ENCODE assay signal across 9 mouse cellular contexts in the genomic region with DNA sequence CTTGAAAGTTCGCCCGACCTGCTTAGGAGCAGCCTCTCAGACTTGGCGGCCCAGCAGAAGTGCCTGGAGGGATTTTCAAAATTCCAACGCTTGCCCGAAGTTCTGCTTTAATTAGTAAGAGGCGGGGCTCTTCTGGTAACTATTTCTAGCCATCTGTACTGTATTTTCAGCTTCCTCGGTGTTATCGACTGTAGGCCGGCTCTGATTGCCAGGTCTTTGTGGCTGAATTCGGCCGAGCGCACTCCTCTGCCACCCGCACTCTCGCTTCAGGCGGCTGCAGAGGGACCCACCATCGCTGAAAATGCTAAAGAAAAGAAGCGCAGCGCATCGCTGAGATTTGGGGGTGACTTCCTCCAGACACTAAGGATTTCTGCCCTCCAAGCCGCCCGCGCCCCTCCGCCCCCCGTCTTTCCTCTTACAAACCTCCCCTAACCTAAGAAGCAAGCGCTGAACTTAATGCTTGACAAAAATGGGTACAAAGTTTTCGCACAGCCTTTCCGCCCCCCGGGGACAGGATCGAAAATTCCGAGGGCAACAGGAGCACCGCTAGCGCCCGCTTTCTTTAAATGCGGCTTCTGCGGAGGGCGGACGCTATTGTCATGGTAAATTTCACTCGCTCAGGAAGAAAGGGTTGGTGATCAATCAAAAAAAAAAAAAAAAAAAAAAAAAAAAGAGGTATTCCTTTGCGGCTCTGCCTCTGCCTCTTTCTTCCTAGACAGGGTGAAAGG. TPM values are rescaled to one million over a fixed set of nuclear protein-coding genes. Genes with fewer than 3 reads are reported as not detected.
DNase-seq lines count a peak whose midpoint lies in the region; ATAC-seq lines count a peak whose summit lies in the region.
"Had no signal": no experiment of that assay in that cellular context is flagged by ENCODE, and none has a peak within 500 bp of the region (broad histone marks: within the 10 kb centered on the region; RNA-seq: fewer than 3 reads in every experiment).

No protein-coding gene starts in this region.

- no peak overlapping the region for H3K27ac ChIP-seq in brown adipose tissue, adult 24 weeks (replicated peaks; ENCODE audit: low read depth, low read length)
- peak overlapping the region; percentile 81 for H3K27ac ChIP-seq in heart, embryonic 12.5 days (ENCODE audit: poor library complexity, severe bottlenecking)
- no peak overlapping the region for H3K27ac ChIP-seq in kidney, embryonic 15.5 days

- H3K4me1 ChIP-seq in brown adipose tissue, adult 24 weeks (ENCODE audit: control insufficient read depth, insufficient read depth, insufficient read length, low read length): 0 out of 2 replicates have a peak, but pooled peaks cover 4% of the 10 kb centered on the region
- H3K4me1 ChIP-seq in heart, embryonic 12.5 days (replicated peaks): peaks cover 3% of the 10 kb centered on the region; the same call in 1 of the 2 replicates
- peaks cover 19% of the 10 kb centered on the region for H3K4me1 ChIP-seq in kidney, embryonic 15.5 days

- H3K9ac ChIP-seq in heart, embryonic 12.5 days: peak overlapping the region; percentile 77
- peak overlapping the region; percentile 48; the same call in 1 of the 2 replicates for H3K9ac ChIP-seq in kidney, embryonic 15.5 days

- 0 out of 2 replicates have a peak, but pooled peaks cover 5% of the 10 kb centered on the region for H3K27me3 ChIP-seq in heart, embryonic 12.5 days (replicated peaks)
- peaks cover 10% of the 10 kb centered on the region for H3K27me3 ChIP-seq in kidney, embryonic 15.5 days

- H3K4me2 ChIP-seq in heart, embryonic 12.5 days: peak overlapping the region; percentile 99
- peak overlapping the region; percentile 97 for H3K4me2 ChIP-seq in kidney, embryonic 15.5 days

- peak overlapping the region; percentile 61 for H3K4me3 ChIP-seq in brown adipose tissue, adult 24 weeks (ENCODE audit: insufficient read depth, low read depth, low read length)
- peak overlapping the region; percentile 72 for H3K4me3 ChIP-seq in heart, embryonic 12.5 days
- peak overlapping the region; percentile 53 for H3K4me3 ChIP-seq in kidney, embryonic 15.5 days (replicated peaks)
- H3K4me3 ChIP-seq: erythroblast, embryonic 14.5 days had no signal

- no peaks in the 10 kb centered on the region for H3K9me3 ChIP-seq in heart, embryonic 12.5 days (replicated peaks)
- H3K9me3 ChIP-seq in kidney, embryonic 15.5 days (replicated peaks): no peaks in the 10 kb centered on the region

- peak; percentile 11 for DNase-seq in adrenal gland, adult 2 months
- no peak for DNase-seq in adrenal gland, adult 18-20 months (ENCODE audit: low spot score in 2 of 2)
- DNase-seq in lung, postnatal 36 days: peak; percentile 57
- no peak for DNase-seq in thymus, adult 18-20 months
- no peak for DNase-seq in left cerebral cortex, adult 18-20 months (ENCODE audit: low spot score in 2 of 2)

- under 1% methylated on average over 39 of the region's 39 CpGs for WGBS in heart, embryonic 12.5 days
- 1% methylated on average over 39 of the region's 39 CpGs for WGBS in kidney, embryonic 15.5 days

- ATAC-seq in heart, embryonic 12.5 days (ENCODE audit: insufficient number of reproducible peaks, low FRiP score): no peak
- no peak for ATAC-seq in kidney, embryonic 15.5 days (replicated peaks; ENCODE audit: low FRiP score)

- no peaks in the 10 kb centered on the region for H3K36me3 ChIP-seq in heart, embryonic 12.5 days
- H3K36me3 ChIP-seq in kidney, embryonic 15.5 days: no peaks in the 10 kb centered on the region

RNA-seq across cellular contexts. Expression of a gene that starts 0.5 kb away (rescaled TPM):
- total RNA-seq in adrenal gland, adult 2 months (2021): 1 to 10 TPM; 6.4 to 7.8 TPM
- 3.8 and 5.1 TPM in 2 replicates for polyA plus RNA-seq in adrenal gland, adult 2 months (2012; rRNA removed)
- total RNA-seq in adrenal gland, adult 18-20 months (2021): 1 to 10 TPM; 5.1 to 6.0 TPM
- 0.50 and 0.59 TPM in 2 replicates for polyA plus RNA-seq in brown adipose tissue, adult 24 weeks (2012; ENCODE audit: insufficient read depth, insufficient read length, missing spikeins)
- 19.7 and 22.2 TPM in 2 replicates for polyA plus RNA-seq in heart, embryonic 12.5 days (2016; fragmentation: Nextera tagmentation; extraction: Ambion mirVana)
- 7.9 and 8.1 TPM in 2 replicates for polyA plus RNA-seq in kidney, embryonic 15.5 days (2015; fragmentation: Nextera tagmentation; extraction: Ambion mirVana)
- total RNA-seq in left cerebral cortex, adult 18-20 months (2021): 1 to 10 TPM; 3.1 to 3.6 TPM

RNA-seq across cellular contexts. Expression of a gene that starts 7.7 kb away (rescaled TPM):
- total RNA-seq in adrenal gland, adult 2 months (2021): under 1 TPM; 0.26 to 0.31 TPM
- 0.04 and 0.11 TPM in 2 replicates for polyA plus RNA-seq in adrenal gland, adult 2 months (2012; rRNA removed)
- under 1 TPM; 0.63 to 0.67 TPM for total RNA-seq in adrenal gland, adult 18-20 months (2021)
- polyA plus RNA-seq in brown adipose tissue, adult 24 weeks (2012; ENCODE audit: insufficient read depth, insufficient read length, missing spikeins): 0.32 and 0.46 TPM in 2 replicates
- polyA plus RNA-seq in heart, embryonic 12.5 days (2016; fragmentation: Nextera tagmentation; extraction: Ambion mirVana): 1.1 and 1.2 TPM in 2 replicates
- 0.94 and 0.97 TPM in 2 replicates for polyA plus RNA-seq in kidney, embryonic 15.5 days (2015; fragmentation: Nextera tagmentation; extraction: Ambion mirVana)
- total RNA-seq in left cerebral cortex, adult 18-20 months (2021): under 1 TPM; 0.47 to 0.51 TPM
- polyA plus RNA-seq: erythroblast, embryonic 14.5 days had no signal

Comparison
In these comparisons a context has a peak if more than half of its experiments do, and no peak if none do; other contexts are left out.
1. DNase-seq: peak in adrenal gland, adult 2 months (single experiment) and lung, postnatal 36 days (single experiment); none in adrenal gland, adult 18-20 months (0 of 2), thymus, adult 18-20 months (0 of 2) and left cerebral cortex, adult 18-20 months (0 of 2).
2. Peak in every context shown above with its lines, with median percentiles within 50 percentile points of each other: H3K4me3 ChIP-seq.